Mouse (Mus musculus): ENCODE results near the gene Chdh. TPM values are rescaled to one million over a fixed set of nuclear protein-coding genes. Genes with fewer than 3 reads are reported as not detected.

The Chdh gene
- polyA plus RNA-seq, 1 experiment = 1.3 TPM

DNA sequence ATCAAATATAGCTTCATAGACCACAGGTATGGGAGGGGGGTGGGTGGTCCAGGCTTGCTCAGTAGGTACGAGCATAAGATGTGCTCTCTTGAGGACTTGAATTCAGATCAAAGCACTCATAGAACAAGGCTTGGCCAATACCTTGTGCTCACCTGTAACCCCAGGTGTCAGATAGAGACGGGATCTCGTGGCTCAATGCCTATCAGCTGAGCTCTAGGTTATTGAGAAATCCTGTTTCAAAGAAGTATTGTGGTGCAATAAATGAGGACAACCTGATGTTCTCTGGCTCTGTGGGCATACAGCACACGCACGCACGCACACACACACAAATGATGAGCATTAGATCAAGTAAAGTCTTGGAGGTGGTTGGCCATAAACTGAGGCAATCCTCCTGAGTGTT, 31.9 kb upstream of the Chdh start:
- Histone ChIP-seq H3K9ac (ENCODE audit: low read depth, poor library complexity, severe bottlenecking) (no peak overlapping the region), H3K36me3 (ENCODE audit: control insufficient read depth, insufficient read depth, low read length, poor library complexity, severe bottlenecking) (peaks cover 9% of the 10 kb centered on the region), H3K27ac (ENCODE audit: insufficient read depth, low read length) (no peak overlapping the region), H3K4me3 (ENCODE audit: low read depth, low read length) (no peak overlapping the region), H3K27me3 (ENCODE audit: control insufficient read depth, insufficient read depth, low read length, poor library complexity, severe bottlenecking) (no peaks in the 10 kb centered on the region), H3K4me1 (ENCODE audit: control insufficient read depth, insufficient read depth, low read length) (no peaks in the 10 kb centered on the region), H3K9me3 (replicated peaks; ENCODE audit: control insufficient read depth, insufficient read depth, low read length, poor library complexity, severe bottlenecking) (no peaks in the 10 kb centered on the region; the same call in 1 of the 2 replicates)
- TF ChIP-seq POLR2A (IDR thresholded peaks at IDR 0.05; ENCODE audit: insufficient read depth, low read length) (no peak), EP300 (IDR thresholded peaks at IDR 0.05; ENCODE audit: insufficient read depth, low read depth, low read length) (no peak), CTCF (IDR thresholded peaks at IDR 0.05; ENCODE audit: low read depth, low read length) (no peak)

- TF ChIP-seq CTCF (IDR thresholded peaks at IDR 0.05; ENCODE audit: low read depth, low read length) (no peak), POLR2A (IDR thresholded peaks at IDR 0.05; ENCODE audit: insufficient read depth, low read length) (peak; percentile 8)
- Histone ChIP-seq H3K27me3 (ENCODE audit: control insufficient read depth, insufficient read depth, low read length, poor library complexity, severe bottlenecking) (no peaks in the 10 kb centered on the region), H3K4me3 (ENCODE audit: low read depth, low read length) (peak within 1 kb of the TSS; percentile 83), H3K27ac (ENCODE audit: insufficient read depth, low read length) (0 out of 2 replicates have a peak within 1 kb of the TSS, but pooled peaks have one; percentile 12), H3K9ac (ENCODE audit: low read depth, poor library complexity, severe bottlenecking) (peak within 1 kb of the TSS; percentile 62), H3K9me3 (replicated peaks; ENCODE audit: control insufficient read depth, insufficient read depth, low read length, poor library complexity, severe bottlenecking) (no peaks in the 10 kb centered on the region; the same call in 1 of the 2 replicates), H3K4me1 (ENCODE audit: control insufficient read depth, insufficient read depth, low read length) (no peaks in the 10 kb centered on the region), H3K36me3 (ENCODE audit: control insufficient read depth, insufficient read depth, low read length, poor library complexity, severe bottlenecking) (peaks cover 11% of the 10 kb centered on the region)
Measured at GRCm38 (mm10) chr14:29978254-29979204, 30.3 kb upstream of the Chdh start, which contains the start of gene Actr8. Gene Actr8, plus strand, starts transcription at chr14:29978337.

DNA sequence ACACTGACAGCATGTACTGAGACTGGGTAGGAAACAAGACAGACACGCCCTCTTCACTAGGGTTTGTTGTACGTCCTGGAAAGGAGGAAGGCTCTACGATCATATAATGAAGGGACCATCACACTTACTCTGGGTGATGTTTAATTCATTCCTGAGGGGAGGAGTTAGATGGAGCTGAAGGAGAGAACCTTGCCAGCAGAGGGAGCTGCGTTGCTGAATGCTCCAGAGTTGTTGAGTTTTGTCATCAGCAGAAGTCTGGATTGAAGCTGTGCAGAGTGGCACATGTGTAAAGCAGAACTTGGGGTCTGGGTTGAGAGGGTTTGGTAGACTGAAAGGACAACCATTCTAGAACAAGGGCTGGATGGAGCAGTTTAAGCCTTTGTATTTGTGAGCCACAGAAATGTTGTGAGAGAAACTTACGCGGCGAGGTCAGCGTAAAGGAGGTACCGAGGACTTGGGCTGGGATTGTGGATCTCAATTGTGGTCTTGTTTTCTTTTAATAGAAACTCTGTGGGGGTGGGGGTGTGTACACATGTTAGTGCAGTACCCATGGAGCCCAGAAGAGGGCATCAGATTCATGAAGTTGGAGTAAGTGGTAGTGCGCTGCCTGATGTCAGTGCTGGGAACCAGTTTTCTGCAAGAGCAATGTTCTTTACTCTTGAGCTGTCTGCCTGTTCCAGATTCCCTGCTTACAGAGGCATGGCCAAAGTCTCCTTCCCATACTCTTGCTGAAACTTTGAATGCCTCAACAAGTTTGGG, 28.2 kb upstream of the Chdh start:
- Histone ChIP-seq H3K36me3 (ENCODE audit: control insufficient read depth, insufficient read depth, low read length, poor library complexity, severe bottlenecking) (peaks cover 26% of the 10 kb centered on the region), H3K27ac (ENCODE audit: insufficient read depth, low read length) (no peak overlapping the region)

DNA sequence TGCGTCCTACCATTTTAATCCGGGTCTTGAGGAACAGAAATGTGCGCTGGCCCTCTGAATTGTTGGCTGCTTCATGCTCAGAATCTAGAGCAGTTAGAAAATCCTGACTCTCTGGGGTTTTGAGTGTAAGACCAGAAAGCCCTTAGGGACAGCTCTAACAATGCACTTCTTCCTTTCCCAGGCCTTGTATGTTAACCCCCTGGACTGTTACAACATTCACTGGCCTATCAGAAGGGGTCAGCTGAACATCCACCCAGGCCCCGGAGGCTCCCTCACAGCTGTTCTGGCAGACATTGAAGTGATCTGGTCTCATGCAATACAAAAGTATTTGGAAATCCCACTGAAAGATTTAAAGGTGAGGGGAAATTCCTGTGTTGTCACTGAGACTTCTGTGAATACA, 22.7 kb upstream of the Chdh start:
- Histone ChIP-seq H3K36me3 (ENCODE audit: control insufficient read depth, insufficient read depth, low read length, poor library complexity, severe bottlenecking) (peaks cover 68% of the 10 kb centered on the region), H3K9me3 (replicated peaks; ENCODE audit: control insufficient read depth, insufficient read depth, low read length, poor library complexity, severe bottlenecking) (no peaks in the 10 kb centered on the region)
- TF ChIP-seq EP300 (IDR thresholded peaks at IDR 0.05; ENCODE audit: insufficient read depth, low read depth, low read length) (no peak), POLR2A (IDR thresholded peaks at IDR 0.05; ENCODE audit: insufficient read depth, low read length) (no peak), CTCF (IDR thresholded peaks at IDR 0.05; ENCODE audit: low read depth, low read length) (no peak)

More for the DNA sequence above, 28.2 kb upstream of the Chdh start:
- Histone ChIP-seq H3K27me3 (ENCODE audit: control insufficient read depth, insufficient read depth, low read length, poor library complexity, severe bottlenecking) (no peaks in the 10 kb centered on the region), H3K9ac (ENCODE audit: low read depth, poor library complexity, severe bottlenecking) (no peak overlapping the region), H3K4me1 (ENCODE audit: control insufficient read depth, insufficient read depth, low read length) (no peaks in the 10 kb centered on the region), H3K4me3 (ENCODE audit: low read depth, low read length) (no peak overlapping the region), H3K9me3 (replicated peaks; ENCODE audit: control insufficient read depth, insufficient read depth, low read length, poor library complexity, severe bottlenecking) (no peaks in the 10 kb centered on the region; the same call in 1 of the 2 replicates)
- no peak for TF ChIP-seq POLR2A (IDR thresholded peaks at IDR 0.05; ENCODE audit: insufficient read depth, low read length)
- peak; percentile 34 for TF ChIP-seq CTCF (IDR thresholded peaks at IDR 0.05; ENCODE audit: low read depth, low read length)

DNA sequence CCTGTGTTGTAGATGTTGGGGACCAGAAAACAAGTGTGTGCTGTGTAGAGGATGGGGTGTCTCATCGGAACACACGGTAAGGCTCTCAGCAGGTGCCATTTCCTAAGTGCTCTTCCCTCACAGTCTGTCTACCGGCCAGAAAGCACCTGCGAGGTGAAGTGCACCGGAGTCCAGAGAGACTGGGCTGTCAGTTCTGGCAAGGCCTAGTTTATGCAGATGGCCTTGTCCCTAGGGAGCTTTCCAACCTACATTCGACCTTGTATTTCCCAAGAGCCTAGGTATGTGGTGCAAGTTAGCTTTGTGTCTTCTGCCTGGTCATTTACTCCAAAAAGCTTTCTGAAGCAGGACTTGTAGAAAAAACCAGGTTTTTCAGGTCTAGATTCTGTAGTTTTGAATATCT, 21.5 kb upstream of the Chdh start:
- TF ChIP-seq CTCF (IDR thresholded peaks at IDR 0.05; ENCODE audit: low read depth, low read length) = no peak
- TF ChIP-seq POLR2A (IDR thresholded peaks at IDR 0.05; ENCODE audit: insufficient read depth, low read length) = no peak
- no peak for TF ChIP-seq EP300 (IDR thresholded peaks at IDR 0.05; ENCODE audit: insufficient read depth, low read depth, low read length)
- Histone ChIP-seq H3K9ac (ENCODE audit: low read depth, poor library complexity, severe bottlenecking) (no peak overlapping the region), H3K27ac (ENCODE audit: insufficient read depth, low read length) (no peak overlapping the region), H3K36me3 (ENCODE audit: control insufficient read depth, insufficient read depth, low read length, poor library complexity, severe bottlenecking) (peaks cover 70% of the 10 kb centered on the region), H3K4me1 (ENCODE audit: control insufficient read depth, insufficient read depth, low read length) (no peaks in the 10 kb centered on the region), H3K4me3 (ENCODE audit: low read depth, low read length) (no peak overlapping the region), H3K27me3 (ENCODE audit: control insufficient read depth, insufficient read depth, low read length, poor library complexity, severe bottlenecking) (no peaks in the 10 kb centered on the region), H3K9me3 (replicated peaks; ENCODE audit: control insufficient read depth, insufficient read depth, low read length, poor library complexity, severe bottlenecking) (no peaks in the 10 kb centered on the region)

More for the DNA sequence above, 22.7 kb upstream of the Chdh start:
- Histone ChIP-seq H3K27me3 (ENCODE audit: control insufficient read depth, insufficient read depth, low read length, poor library complexity, severe bottlenecking) (no peaks in the 10 kb centered on the region), H3K4me3 (ENCODE audit: low read depth, low read length) (no peak overlapping the region), H3K27ac (ENCODE audit: insufficient read depth, low read length) (no peak overlapping the region), H3K4me1 (ENCODE audit: control insufficient read depth, insufficient read depth, low read length) (no peaks in the 10 kb centered on the region), H3K9ac (ENCODE audit: low read depth, poor library complexity, severe bottlenecking) (no peak overlapping the region)

All from ES-Bruce4 (cell line).